Mouse (Mus musculus) cerebellum, adult 2 months (tissue): ENCODE data around the gene Rmdn3. TPM values are rescaled to one million over a fixed set of nuclear protein-coding genes. Genes with fewer than 3 reads are reported as not detected.

ENCODE experiments used
- DNase-seq, 2 experiments: peaks; one replicate each; pipeline ENCODE4 v3.0.0; 2021
- H3K27ac ChIP-seq: fragments of 200-500 bp; 2 replicates; pipeline ENCODE4 v1.5.1; 2012; ENCODE audit warnings: low read length, control low read depth, inconsistent platforms; ENCODE audit not compliant: insufficient read depth
- H3K27me3 ChIP-seq: fragments of 200-500 bp; 2 replicates; pipeline ENCODE4 v1.6.1; 2012; ENCODE audit warnings: inconsistent platforms, mild to moderate bottlenecking, low read length, moderate library complexity; ENCODE audit not compliant: control insufficient read depth, insufficient read depth
- H3K4me1 ChIP-seq: fragments of 200-500 bp; 2 replicates; pipeline ENCODE4 v1.6.1; 2011; ENCODE audit warnings: low read length; ENCODE audit not compliant: control insufficient read depth, insufficient read depth
- H3K4me3 ChIP-seq: fragments of 200-500 bp; replicated peaks from 2 replicates; pipeline ENCODE3; 2011; ENCODE audit warnings: mild to moderate bottlenecking, low read depth, low read length, control low read depth; ENCODE audit not compliant: insufficient read depth
- CTCF ChIP-seq: fragments of 200-500 bp; IDR thresholded peaks from 2 replicates; pipeline ENCODE4 v1.5.1; 2011; ENCODE audit warnings: low read depth, mild to moderate bottlenecking, control low read depth, low read length, moderate library complexity, borderline replicate concordance; ENCODE audit not compliant: insufficient read depth
- POLR2A ChIP-seq: fragments of 200-500 bp; IDR thresholded peaks from 2 replicates; pipeline ENCODE4 v1.6.1; 2011; ENCODE audit warnings: low read length, control low read depth, borderline replicate concordance; ENCODE audit not compliant: insufficient read depth
- WGBS: fragments of 180-500 bp; shearing (Covaris S2); methylation state at CpG from one replicate; pipeline ENCODE4 v1.1.7; 2018; 5-methylcytosine and 5-hydroxymethylcytosine counted together
- polyA plus RNA-seq: library from polyadenylated mRNA; depleted of rRNA; stranded (reverse); fragments of >200 nt; gene quantifications from 2 replicates; pipeline ENCODE4 v1.2.3, GENCODE M21; 2012; rRNA removed

Gene Rmdn3
- polyA plus RNA-seq, 1 experiment, result 95.0 TPM

- 90% methylated on average over 3 of the region's 3 CpGs for WGBS
- Histone ChIP-seq H3K27me3 (no peaks in the 10 kb centered on the region), H3K4me3 (no peak overlapping the region), H3K27ac (no peak overlapping the region), H3K4me1 (no peaks in the 10 kb centered on the region)
- DNase-seq, result no peak
- TF ChIP-seq CTCF, result no peak
- TF ChIP-seq POLR2A, result no peak
Measured at GRCm38 (mm10) chr2:119111060-119111459, 45.8 kb downstream of the Rmdn3 start.

- H3K27me3 ChIP-seq, result no peaks in the 10 kb centered on the region
- 70% methylated on average over 4 of the region's 4 CpGs for WGBS
- TF ChIP-seq CTCF (no peak), POLR2A (no peak)
- no peak overlapping the region for H3K27ac ChIP-seq
- no peaks in the 10 kb centered on the region for H3K4me1 ChIP-seq
- no peak for DNase-seq
- no peak overlapping the region for H3K4me3 ChIP-seq
Measured at GRCm38 (mm10) chr2:119108554-119108953, 48.3 kb downstream of the Rmdn3 start.

- Histone ChIP-seq H3K4me1 (no peaks in the 10 kb centered on the region), H3K27ac (no peak overlapping the region), H3K27me3 (no peaks in the 10 kb centered on the region), H3K4me3 (no peak overlapping the region)
- DNase-seq, result no peak
- TF ChIP-seq POLR2A (no peak), CTCF (no peak)
- 80% methylated on average over 5 of the region's 5 CpGs for WGBS
Measured at GRCm38 (mm10) chr2:119106583-119106982, 50.3 kb downstream of the Rmdn3 start.

- no peak for DNase-seq
- Histone ChIP-seq H3K27ac (no peak overlapping the region), H3K4me3 (no peak overlapping the region), H3K4me1 (no peaks in the 10 kb centered on the region), H3K27me3 (no peaks in the 10 kb centered on the region)
- TF ChIP-seq POLR2A (no peak), CTCF (no peak)
Measured at GRCm38 (mm10) chr2:119101552-119101951, 55.3 kb downstream of the Rmdn3 start.

Other genes starting within 250 kb of the Rmdn3 start
- 4.2 and 4.4 TPM in 2 replicates for gene Chst14, start 230.5 kb downstream of the Rmdn3 start, polyA plus RNA-seq
- gene Ccdc32, start 127.6 kb downstream of the Rmdn3 start, polyA plus RNA-seq, result 33.0 and 34.3 TPM in 2 replicates
- gene Rpusd2, start 122.2 kb downstream of the Rmdn3 start, polyA plus RNA-seq, result 5.5 and 6.2 TPM in 2 replicates
- gene Knl1, start 109.9 kb downstream of the Rmdn3 start, polyA plus RNA-seq, result 0.02 and 0.03 TPM in 2 replicates
- gene Rad51, start 44.2 kb downstream of the Rmdn3 start, polyA plus RNA-seq, result 3.0 and 3.3 TPM in 2 replicates
- 7.5 and 9.6 TPM in 2 replicates for gene Gchfr, start 10.7 kb upstream of the Rmdn3 start, polyA plus RNA-seq
- not detected in 2 replicates for gene Gm14137, start 17.5 kb upstream of the Rmdn3 start, polyA plus RNA-seq
- 62.7 and 65.6 TPM in 2 replicates for gene Zfyve19, start 51.6 kb upstream of the Rmdn3 start, polyA plus RNA-seq
- 23.0 and 23.7 TPM in 2 replicates for gene Dnajc17, start 51.8 kb upstream of the Rmdn3 start, polyA plus RNA-seq
- not detected in 2 replicates for gene Ppp1r14d, start 72.9 kb upstream of the Rmdn3 start, polyA plus RNA-seq
- 0.61 and 1.2 TPM in 2 replicates for gene Spint1, start 80.3 kb upstream of the Rmdn3 start, polyA plus RNA-seq
- gene Rhov, start 114.2 kb upstream of the Rmdn3 start, polyA plus RNA-seq, result 8.4 and 10.4 TPM in 2 replicates
- 37.8 and 38.8 TPM in 2 replicates for gene Vps18, start 131.7 kb upstream of the Rmdn3 start, polyA plus RNA-seq
- gene Dll4, start 168.8 kb upstream of the Rmdn3 start, polyA plus RNA-seq, result 3.1 and 4.1 TPM in 2 replicates
- 8.1 and 9.8 TPM in 2 replicates for gene Chac1, start 194.2 kb upstream of the Rmdn3 start, polyA plus RNA-seq